Mouse (Mus musculus) hindbrain, embryonic 13.5 days (tissue): ENCODE results near the gene Prokr2. TPM values are rescaled to one million over a fixed set of nuclear protein-coding genes. Genes with fewer than 3 reads are reported as not detected.
"Not testable (repeated sequence)": the region's sequence is repeated elsewhere in the genome, so short reads cannot be mapped to it uniquely, and the experiment has no call there.

Source experiments
- ATAC-seq: fragments of 200-750 bp; cut with Nextera tagmentation; 2 replicates; pipeline ENCODE4 v1.8.0; 2017; ENCODE audit warnings: moderate TSS enrichment; ENCODE audit not compliant: low FRiP score
- H3K27ac ChIP-seq: fragments of 300-500 bp; sonication (generic); 2 replicates; pipeline ENCODE4 v1.5.1; 2015; ENCODE audit warnings: inconsistent platforms, mild to moderate bottlenecking, moderate library complexity
- H3K27me3 ChIP-seq: fragments of 300-500 bp; sonication (generic); 2 replicates; pipeline ENCODE4 v1.6.1; 2015; ENCODE audit warnings: mild to moderate bottlenecking, inconsistent platforms
- H3K36me3 ChIP-seq: fragments of 300-500 bp; sonication (generic); 2 replicates; pipeline ENCODE4 v1.6.1; 2015; ENCODE audit warnings: mild to moderate bottlenecking, inconsistent platforms
- H3K4me1 ChIP-seq: fragments of 300-500 bp; sonication (generic); replicated peaks from 2 replicates; pipeline ENCODE4 v1.6.1; 2015; ENCODE audit warnings: inconsistent platforms
- H3K4me2 ChIP-seq: fragments of 300-500 bp; sonication (generic); 2 replicates; pipeline ENCODE4 v1.6.1; 2015; ENCODE audit warnings: inconsistent platforms, mild to moderate bottlenecking, moderate library complexity
- H3K4me3 ChIP-seq: fragments of 300-500 bp; sonication (generic); 2 replicates; pipeline ENCODE4 v1.5.1; 2015; ENCODE audit warnings: mild to moderate bottlenecking, inconsistent platforms
- H3K9ac ChIP-seq: fragments of 300-500 bp; sonication (generic); 2 replicates; pipeline ENCODE4 v1.6.1; 2015; ENCODE audit warnings: mild to moderate bottlenecking, inconsistent platforms
- H3K9me3 ChIP-seq: fragments of 300-500 bp; sonication (generic); 2 replicates; pipeline ENCODE4 v1.6.1; 2016; ENCODE audit warnings: inconsistent platforms
- WGBS: fragments of 180-500 bp; shearing (Covaris S2); methylation state at CpG from one replicate; pipeline ENCODE4 v1.1.7; 2015; 5-methylcytosine and 5-hydroxymethylcytosine counted together
- polyA plus RNA-seq: library from polyadenylated mRNA; unstranded; fragments of >200 nt; fragmentation: Nextera tagmentation; extraction: Ambion mirVana; gene quantifications from 2 replicates; pipeline ENCODE4 v1.2.1, GENCODE M21; 2015

Prokr2 gene
- polyA plus RNA-seq, 1 experiment from 2014 or later = 2.4 TPM

DNA sequence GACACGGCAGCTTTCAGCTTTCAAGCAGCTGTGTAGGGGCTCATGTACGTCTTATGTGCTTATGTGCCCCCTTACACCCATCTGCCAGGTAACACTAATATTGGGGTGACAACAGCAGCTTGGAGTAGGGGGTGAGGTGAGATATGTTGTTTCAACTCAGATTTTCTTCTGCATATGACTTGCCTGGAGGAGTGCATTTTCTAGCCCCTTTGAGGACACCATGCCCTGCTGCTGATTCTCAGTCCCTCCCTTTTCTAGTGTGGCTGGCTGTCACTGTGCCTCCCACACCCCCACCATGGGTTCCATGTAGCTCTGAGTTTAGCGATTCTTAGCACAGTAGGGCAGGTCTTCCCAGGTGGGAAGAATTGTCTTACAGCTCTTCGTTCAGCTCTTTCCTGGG lies 83.8 kb downstream of the Prokr2 start:
- H3K4me1 ChIP-seq = no peaks in the 10 kb centered on the region
- H3K4me2 ChIP-seq = no peak overlapping the region
- 97% methylated on average over 4 of the region's 4 CpGs for WGBS
- ATAC-seq = no peak
- H3K27ac ChIP-seq = no peak overlapping the region
- peaks cover 85% of the 10 kb centered on the region for H3K36me3 ChIP-seq
- H3K9ac ChIP-seq = no peak overlapping the region
- no peaks in the 10 kb centered on the region for H3K9me3 ChIP-seq
- no peaks in the 10 kb centered on the region for H3K27me3 ChIP-seq
- H3K4me3 ChIP-seq = no peak overlapping the region

GRCm38 (mm10) chr2:132298250-132298649 lies 87.0 kb downstream of the Prokr2 start:
- WGBS = 96% methylated on average over 4 of the region's 4 CpGs
- Histone ChIP-seq H3K9ac (no peak overlapping the region), H3K27ac (no peak overlapping the region), H3K36me3 (peaks cover 89% of the 10 kb centered on the region), H3K4me2 (no peak overlapping the region), H3K9me3 (no peaks in the 10 kb centered on the region), H3K4me3 (no peak overlapping the region), H3K27me3 (no peaks in the 10 kb centered on the region), H3K4me1 (0 out of 2 replicates have a peak, but pooled peaks cover 1% of the 10 kb centered on the region)
- no peak for ATAC-seq

DNA sequence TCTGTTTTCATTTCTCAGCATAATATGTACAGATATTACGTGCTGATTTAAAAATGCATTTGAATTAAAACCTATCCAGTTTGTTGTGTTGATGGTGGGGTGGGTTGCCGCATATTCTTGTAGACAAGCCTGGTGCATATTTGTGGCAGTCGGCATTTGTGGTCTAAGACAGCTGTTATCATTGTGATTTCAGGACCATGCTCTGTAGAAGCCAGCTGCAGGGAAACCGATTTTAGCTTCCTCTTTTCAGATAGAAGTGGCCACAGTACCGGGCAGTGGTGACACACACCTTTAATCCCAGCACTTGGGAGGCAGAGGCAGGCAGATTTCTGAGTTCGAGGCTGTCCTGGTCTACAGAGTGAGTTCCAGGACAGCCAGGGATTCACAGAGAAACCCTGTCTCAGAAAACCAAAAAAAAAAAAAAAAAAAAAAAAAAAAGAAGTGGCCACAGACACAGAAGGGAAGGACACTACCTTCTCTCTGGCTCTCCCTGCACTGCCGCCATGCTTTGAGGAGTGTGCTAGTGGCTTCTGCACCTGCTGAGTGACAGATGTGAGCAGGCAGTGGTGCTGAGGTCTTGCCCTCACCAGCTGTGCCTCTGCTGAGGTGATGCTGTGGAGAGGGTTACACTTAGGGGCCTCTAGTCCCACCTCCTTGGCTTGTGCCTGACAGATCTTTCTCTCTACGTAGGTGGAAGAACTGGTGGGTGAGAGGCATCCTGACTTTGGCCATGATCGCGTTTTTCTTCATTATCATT lies 91.4 kb downstream of the Prokr2 start:
- Histone ChIP-seq H3K27ac (no peak overlapping the region), H3K9ac (no peak overlapping the region), H3K4me1 (peaks cover 27% of the 10 kb centered on the region), H3K27me3 (no peaks in the 10 kb centered on the region), H3K36me3 (peaks cover 55% of the 10 kb centered on the region), H3K4me3 (no peak overlapping the region), H3K4me2 (no peak overlapping the region), H3K9me3 (no peaks in the 10 kb centered on the region)
- no peak for ATAC-seq
- WGBS = 93% methylated on average over 10 of the region's 10 CpGs

- H3K4me3 ChIP-seq = no peak overlapping the region
- peaks cover 27% of the 10 kb centered on the region for H3K4me1 ChIP-seq
- H3K27me3 ChIP-seq = no peaks in the 10 kb centered on the region
- H3K27ac ChIP-seq = peak overlapping the region; percentile 32; the same call in 1 of the 2 replicates
- ATAC-seq = peak; percentile 30; the same call in 1 of the 2 replicates
- no peaks in the 10 kb centered on the region for H3K9me3 ChIP-seq
- 24% methylated on average over 4 of the region's 4 CpGs for WGBS
- peaks cover 40% of the 10 kb centered on the region for H3K36me3 ChIP-seq
- H3K9ac ChIP-seq = peak overlapping the region; percentile 35; the same call in 1 of the 2 replicates
- H3K4me2 ChIP-seq = no peak overlapping the region
Measured at GRCm38 (mm10) chr2:132292083-132292482, 93.2 kb downstream of the Prokr2 start.

- peaks cover 34% of the 10 kb centered on the region for H3K36me3 ChIP-seq
- no peak overlapping the region for H3K27ac ChIP-seq
- no peak overlapping the region for H3K4me3 ChIP-seq
- WGBS = 73% methylated on average over 3 of the region's 3 CpGs
- no peak overlapping the region for H3K9ac ChIP-seq
- H3K27me3 ChIP-seq = no peaks in the 10 kb centered on the region
- peaks cover 27% of the 10 kb centered on the region for H3K4me1 ChIP-seq
- no peak overlapping the region for H3K4me2 ChIP-seq
- 0 out of 2 replicates have a peak, but pooled peaks cover 4% of the 10 kb centered on the region for H3K9me3 ChIP-seq
- no peak for ATAC-seq
Measured at GRCm38 (mm10) chr2:132291265-132291664, 94.0 kb downstream of the Prokr2 start.

DNA sequence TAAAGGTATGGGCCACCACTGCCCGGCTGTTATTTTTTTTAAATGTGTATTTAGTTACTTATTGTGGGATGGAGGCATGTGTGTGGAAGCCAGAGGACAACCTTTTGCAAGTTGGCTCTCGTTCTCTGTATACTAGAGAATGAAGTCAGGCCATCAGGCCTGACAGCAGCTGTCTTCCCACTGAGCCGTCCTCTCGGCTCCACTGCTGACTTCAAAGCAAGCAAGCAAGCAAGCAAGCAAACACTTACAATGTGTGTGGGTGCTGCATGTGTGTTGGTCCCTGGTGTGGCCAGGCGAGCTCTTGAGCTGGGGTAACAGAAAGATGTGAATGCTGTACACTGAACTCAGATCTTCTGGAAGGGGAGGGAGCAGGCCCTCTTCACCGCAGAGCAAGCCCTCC lies 94.4 kb downstream of the Prokr2 start:
- H3K4me3 ChIP-seq = no peak overlapping the region
- H3K4me2 ChIP-seq = no peak overlapping the region
- no peak overlapping the region for H3K27ac ChIP-seq
- peaks cover 29% of the 10 kb centered on the region for H3K36me3 ChIP-seq
- H3K4me1 ChIP-seq = peaks cover 27% of the 10 kb centered on the region
- 72% methylated on average over 6 of the region's 6 CpGs for WGBS
- no peaks in the 10 kb centered on the region for H3K27me3 ChIP-seq
- ATAC-seq = no peak
- H3K9ac ChIP-seq = no peak overlapping the region
- H3K9me3 ChIP-seq = 0 out of 2 replicates have a peak, but pooled peaks cover 4% of the 10 kb centered on the region

DNA sequence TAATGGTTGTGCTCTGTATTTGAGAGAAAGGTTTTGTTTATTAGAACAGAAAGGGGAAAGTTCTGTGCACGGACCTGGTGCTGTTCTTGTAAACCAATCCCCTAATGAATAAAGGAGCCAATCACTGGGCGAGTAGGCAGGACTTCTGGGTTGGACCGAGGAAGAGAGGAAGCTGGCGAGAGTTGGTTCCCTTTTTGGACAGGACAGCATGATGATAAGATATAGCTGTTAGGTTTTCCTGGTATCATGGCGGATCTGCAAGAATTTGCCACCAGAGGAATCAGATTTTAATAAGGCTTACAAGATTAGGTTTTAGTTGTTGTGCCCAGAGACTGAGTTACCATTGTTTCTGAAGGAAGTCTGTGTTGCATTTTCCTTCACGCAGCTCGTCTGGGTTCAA lies 96.0 kb downstream of the Prokr2 start:
- H3K27me3 ChIP-seq, H3K9me3 ChIP-seq, ATAC-seq, H3K9ac ChIP-seq, H3K4me3 ChIP-seq, H3K4me2 ChIP-seq, H3K27ac ChIP-seq: not testable (repeated sequence)
- WGBS = 87% methylated on average over 5 of the region's 7 CpGs
- peaks cover 13% of the 10 kb centered on the region for H3K36me3 ChIP-seq
- peaks cover 29% of the 10 kb centered on the region for H3K4me1 ChIP-seq

Other genes starting within 250 kb of the Prokr2 start
- 25.5 and 25.9 TPM in 2 replicates for gene Slc23a2, start 240.3 kb downstream of the Prokr2 start, polyA plus RNA-seq
- gene Tmem230, start 137.6 kb downstream of the Prokr2 start, polyA plus RNA-seq = 50.4 TPM in 2 replicates
- gene Pcna, start 132.1 kb downstream of the Prokr2 start, polyA plus RNA-seq = 115 and 119 TPM in 2 replicates
- gene Cds2, start 122.3 kb downstream of the Prokr2 start, polyA plus RNA-seq = 34.6 and 39.3 TPM in 2 replicates
- 84.8 and 101 TPM in 2 replicates for gene Gpcpd1, start 202.3 kb upstream of the Prokr2 start, polyA plus RNA-seq